Mouse (Mus musculus) limb, embryonic 13.5 days (tissue): ENCODE data around the gene Nxf1. TPM values are rescaled to one million over a fixed set of nuclear protein-coding genes. Genes with fewer than 3 reads are reported as not detected.
"Not testable (repeated sequence)": the region's sequence is repeated elsewhere in the genome, so short reads cannot be mapped to it uniquely, and the experiment has no call there.

Experiments used
- ATAC-seq: fragments of 200-750 bp; cut with Nextera tagmentation; 2 replicates; pipeline ENCODE4 v1.8.0; 2017; ENCODE audit warnings: low read depth, moderate number of reproducible peaks, moderate TSS enrichment; ENCODE audit not compliant: low FRiP score
- H3K27ac ChIP-seq: fragments of 300-500 bp; sonication (generic); 2 replicates; pipeline ENCODE4 v1.5.1; 2015; ENCODE audit warnings: inconsistent platforms, mild to moderate bottlenecking, moderate library complexity
- H3K27me3 ChIP-seq: fragments of 300-500 bp; sonication (generic); 2 replicates; pipeline ENCODE4 v1.6.1; 2015; ENCODE audit warnings: mild to moderate bottlenecking, inconsistent platforms
- H3K36me3 ChIP-seq: fragments of 300-500 bp; sonication (generic); 2 replicates; pipeline ENCODE4 v1.6.1; 2015; ENCODE audit warnings: inconsistent platforms, mild to moderate bottlenecking, moderate library complexity
- H3K4me1 ChIP-seq: fragments of 300-500 bp; sonication (generic); 2 replicates; pipeline ENCODE4 v1.6.1; 2015; ENCODE audit warnings: inconsistent platforms
- H3K4me2 ChIP-seq: fragments of 300-500 bp; sonication (generic); replicated peaks from 2 replicates; pipeline ENCODE4 v1.6.1; 2015; ENCODE audit warnings: inconsistent platforms, mild to moderate bottlenecking, moderate library complexity
- H3K4me3 ChIP-seq: fragments of 300-500 bp; sonication (generic); 2 replicates; pipeline ENCODE4 v1.5.1; 2015; ENCODE audit warnings: moderate library complexity, mild to moderate bottlenecking, inconsistent platforms
- H3K9ac ChIP-seq: fragments of 300-500 bp; sonication (generic); 2 replicates; pipeline ENCODE4 v1.6.1; 2015; ENCODE audit warnings: mild to moderate bottlenecking, inconsistent platforms
- H3K9me3 ChIP-seq: fragments of 300-500 bp; sonication (generic); 2 replicates; pipeline ENCODE4 v1.6.1; 2016; ENCODE audit warnings: inconsistent platforms
- WGBS: fragments of 180-500 bp; shearing (Covaris S2); methylation state at CpG from one replicate; pipeline ENCODE4 v1.1.7; 2015; 5-methylcytosine and 5-hydroxymethylcytosine counted together
- polyA plus RNA-seq: library from polyadenylated mRNA; unstranded; fragments of >200 nt; fragmentation: Nextera tagmentation; extraction: Ambion mirVana; gene quantifications from 2 replicates; pipeline ENCODE4 v1.2.1, GENCODE M21; 2015

The Nxf1 gene
- polyA plus RNA-seq, 1 experiment from 2014 or later, result 217 TPM

DNA sequence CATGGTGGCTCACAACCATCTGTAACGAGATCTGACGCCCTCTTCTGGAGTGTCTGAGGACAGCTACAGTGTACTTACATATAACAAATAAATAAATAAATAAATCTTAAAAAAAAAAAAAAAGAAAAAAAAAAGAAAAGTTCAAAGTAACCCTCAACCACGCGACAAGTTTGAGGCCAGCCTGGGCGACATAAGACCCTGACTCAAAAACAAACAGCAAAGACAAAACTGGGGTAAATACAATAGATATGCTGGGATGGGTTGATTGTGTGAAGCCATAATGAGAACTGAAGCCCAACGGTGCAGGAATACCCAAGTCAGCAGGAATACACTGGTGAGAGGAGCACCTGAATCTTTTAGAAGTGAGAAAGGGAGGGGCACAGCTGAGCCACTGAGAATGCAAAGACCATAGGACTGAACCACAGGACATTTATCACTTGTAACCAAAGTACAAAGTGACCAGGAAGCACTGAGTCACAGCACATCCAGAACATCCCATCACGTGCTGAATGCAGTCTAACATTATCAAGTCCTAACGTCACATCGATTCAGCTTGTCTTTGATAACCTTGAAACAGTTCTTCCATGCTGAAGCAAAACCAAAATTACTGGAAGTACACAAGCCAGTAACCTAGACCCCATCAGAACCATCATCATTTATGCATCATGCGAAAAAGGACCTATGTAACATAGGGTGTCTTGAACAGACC, 40.0 kb upstream of the Nxf1 start:
- Histone ChIP-seq H3K27me3 (no peaks in the 10 kb centered on the region), H3K4me3 (no peak overlapping the region), H3K9me3 (no peaks in the 10 kb centered on the region), H3K9ac (no peak overlapping the region), H3K4me1 (peaks cover 25% of the 10 kb centered on the region), H3K36me3 (no peaks in the 10 kb centered on the region; the same call in 1 of the 2 replicates), H3K27ac (no peak overlapping the region), H3K4me2 (no peak overlapping the region)
- ATAC-seq, result no peak
- 71% methylated on average over 9 of the region's 10 CpGs for WGBS

DNA sequence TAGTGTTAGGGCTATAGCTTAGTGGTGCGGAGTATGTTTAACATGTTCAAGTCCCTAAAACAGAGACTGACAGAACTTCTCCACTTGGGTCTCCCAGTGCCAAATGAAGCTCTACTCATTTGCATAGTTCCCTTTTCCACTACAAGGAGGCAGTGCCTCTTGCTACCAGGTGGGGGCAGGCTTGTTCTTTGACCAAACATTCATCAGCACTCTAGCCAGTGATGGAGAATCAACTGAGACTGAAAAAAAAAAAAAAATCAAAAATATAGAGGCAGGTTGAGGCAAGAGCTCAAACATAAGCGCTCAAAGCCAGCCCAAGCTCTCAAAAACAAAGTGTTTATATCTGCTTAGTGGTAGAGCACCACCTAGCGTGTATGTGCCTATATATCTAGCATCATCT, 38.5 kb upstream of the Nxf1 start:
- Histone ChIP-seq H3K4me3 (no peak overlapping the region), H3K9ac (no peak overlapping the region), H3K36me3 (no peaks in the 10 kb centered on the region), H3K4me1 (peaks cover 25% of the 10 kb centered on the region), H3K27me3 (no peaks in the 10 kb centered on the region), H3K4me2 (no peak overlapping the region), H3K9me3 (no peaks in the 10 kb centered on the region), H3K27ac (no peak overlapping the region)
- 68% methylated on average over 3 of the region's 3 CpGs for WGBS
- no peak for ATAC-seq

DNA sequence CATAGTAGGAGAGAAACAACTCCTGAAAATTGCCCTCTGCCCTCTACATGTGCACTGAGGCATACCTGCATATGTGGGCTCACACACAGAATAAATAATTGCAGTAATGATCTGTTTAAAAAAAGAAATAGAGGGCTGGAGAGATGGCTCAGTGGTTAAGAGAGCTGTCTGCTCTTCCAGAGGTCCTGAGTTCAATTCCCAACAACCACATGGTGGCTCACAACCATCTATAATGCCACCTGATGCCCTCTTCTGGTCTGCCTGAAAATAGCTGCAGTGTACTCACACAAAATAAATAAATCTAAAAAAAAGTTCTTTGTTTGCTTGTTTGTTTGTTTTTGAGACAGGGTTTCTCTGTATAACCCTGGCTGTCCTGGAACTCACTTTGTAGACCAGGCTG, 37.8 kb upstream of the Nxf1 start:
- ATAC-seq, H3K4me3 ChIP-seq, H3K27me3 ChIP-seq: not testable (repeated sequence)

DNA sequence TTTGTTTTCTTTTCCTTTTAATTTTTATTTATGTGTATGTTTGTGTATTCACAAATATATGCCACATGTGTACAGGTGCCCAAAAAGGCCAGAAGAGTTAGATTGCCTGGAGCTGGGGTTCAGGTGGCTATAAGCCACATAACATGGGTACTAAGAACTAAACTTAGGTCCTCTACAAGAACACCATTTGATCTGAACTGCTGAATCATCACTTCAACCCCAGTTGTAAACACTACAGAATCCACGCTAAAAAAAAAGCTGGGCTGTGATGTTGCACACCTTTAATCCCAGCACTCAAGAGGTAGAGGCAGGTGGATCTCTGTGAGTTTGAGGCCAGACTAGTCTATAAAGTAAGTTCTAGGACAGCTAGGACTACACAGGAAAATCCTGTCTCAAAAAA, 35.5 kb upstream of the Nxf1 start:
- H3K4me2 ChIP-seq, result peak overlapping the region; percentile 79
- H3K36me3 ChIP-seq, result peaks cover 22% of the 10 kb centered on the region
- H3K27me3 ChIP-seq, result no peaks in the 10 kb centered on the region
- WGBS, result 74% methylated on average over 1 of the region's 1 CpGs
- H3K4me1 ChIP-seq, result peaks cover 33% of the 10 kb centered on the region
- no peaks in the 10 kb centered on the region for H3K9me3 ChIP-seq
- H3K9ac ChIP-seq, result peak overlapping the region; percentile 39; the same call in 1 of the 2 replicates
- no peak overlapping the region for H3K4me3 ChIP-seq
- H3K27ac ChIP-seq, result no peak overlapping the region
- no peak for ATAC-seq

More for the DNA sequence above, 37.8 kb upstream of the Nxf1 start:
- H3K4me2 ChIP-seq, H3K36me3 ChIP-seq, H3K27ac ChIP-seq, H3K9ac ChIP-seq, H3K9me3 ChIP-seq: not testable (repeated sequence)
- peaks cover 23% of the 10 kb centered on the region for H3K4me1 ChIP-seq

DNA sequence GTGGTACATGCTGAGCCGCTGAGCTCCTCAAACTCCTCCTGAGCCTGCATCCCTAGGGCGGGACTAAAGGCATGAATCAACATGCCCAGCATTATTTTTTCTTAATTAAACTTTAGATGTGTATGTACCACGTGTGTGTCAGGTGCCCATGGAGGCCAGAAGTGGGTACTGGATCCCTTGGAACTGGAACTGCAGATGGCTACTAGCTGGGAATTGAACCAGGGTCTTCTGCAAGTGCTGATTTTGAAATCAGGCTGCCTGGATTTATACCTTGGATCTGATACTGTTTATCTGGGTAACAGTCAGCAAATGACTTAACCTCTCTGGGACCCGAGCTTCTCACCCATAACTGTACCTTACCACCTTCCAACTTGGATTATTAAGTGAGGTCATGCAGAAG, 34.9 kb upstream of the Nxf1 start:
- no peak for ATAC-seq
- Histone ChIP-seq H3K9me3 (no peaks in the 10 kb centered on the region), H3K4me1 (peaks cover 33% of the 10 kb centered on the region), H3K9ac (peak overlapping the region; percentile 81), H3K4me3 (peak overlapping the region; percentile 83), H3K27me3 (no peaks in the 10 kb centered on the region), H3K4me2 (peak overlapping the region; percentile 79), H3K27ac (peak overlapping the region; percentile 97; the same call in 1 of the 2 replicates), H3K36me3 (peaks cover 29% of the 10 kb centered on the region)
- WGBS, result 51% methylated on average over 4 of the region's 4 CpGs

DNA sequence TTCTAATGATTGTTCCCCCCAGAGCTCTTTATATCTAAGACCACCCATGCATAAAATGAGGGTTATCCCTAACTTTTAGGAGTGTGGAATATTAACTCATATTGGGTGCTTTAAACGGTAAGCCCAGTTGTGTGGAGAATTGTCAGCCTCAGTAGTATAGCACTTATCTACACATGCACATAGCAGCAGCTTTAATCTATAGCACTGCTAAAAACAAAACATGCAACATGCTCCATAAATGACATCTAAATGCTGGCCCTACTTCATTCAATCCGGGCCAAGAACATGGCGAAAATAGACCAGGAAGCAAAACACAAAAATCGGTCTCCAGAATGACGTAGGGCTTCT, 34.3 kb upstream of the Nxf1 start:
- Histone ChIP-seq H3K9me3 (no peaks in the 10 kb centered on the region), H3K36me3 (peaks cover 30% of the 10 kb centered on the region), H3K27ac (peak overlapping the region; percentile 97), H3K9ac (peak overlapping the region; percentile 81), H3K4me2 (peak overlapping the region; percentile 79), H3K4me3 (peak overlapping the region; percentile 83), H3K4me1 (peaks cover 33% of the 10 kb centered on the region), H3K27me3 (no peaks in the 10 kb centered on the region)
- no peak for ATAC-seq
- WGBS, result 1% methylated on average over 5 of the region's 5 CpGs

DNA sequence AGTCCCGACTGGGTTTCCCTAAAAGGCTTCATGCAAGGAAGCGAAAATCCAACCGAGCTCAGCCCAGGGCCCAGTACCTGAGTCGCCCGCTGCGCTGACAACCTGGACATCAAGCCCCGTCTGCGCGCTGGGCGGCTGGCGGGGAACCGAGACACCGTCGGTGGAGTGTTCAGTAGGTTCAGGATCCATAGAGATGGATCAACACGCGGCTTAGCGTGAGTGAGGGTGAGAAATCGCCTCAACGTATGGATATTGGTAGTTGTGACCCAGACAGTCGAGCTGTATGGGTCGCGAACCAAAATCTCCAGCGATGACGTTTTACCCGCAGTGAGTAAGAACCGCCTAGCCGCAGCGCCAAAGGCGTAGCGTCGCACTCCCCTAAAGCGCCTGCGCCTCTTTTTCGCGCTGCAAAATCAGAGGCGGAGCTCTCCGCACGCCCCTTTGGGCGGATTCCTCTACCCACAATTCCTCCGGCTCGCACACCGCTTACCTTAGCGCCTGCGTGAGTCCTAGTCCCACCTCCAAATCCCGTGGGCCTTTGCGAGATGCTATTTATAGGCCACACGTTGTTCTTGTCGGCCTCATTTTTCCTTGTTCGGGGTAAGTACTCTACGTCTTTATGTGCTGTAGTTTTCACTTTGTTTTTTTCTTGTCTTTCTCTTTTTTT, 33.8 kb upstream of the Nxf1 start, which contains the start of gene Slc3a2:
Gene Slc3a2 (minus strand): TSS at position 463 of the 667 bp plus-strand sequence.
- Histone ChIP-seq H3K4me1 (peaks cover 33% of the 10 kb centered on the region), H3K9me3 (no peaks in the 10 kb centered on the region), H3K27ac (peak within 1 kb of the TSS; percentile 97), H3K9ac (peak within 1 kb of the TSS; percentile 98), H3K4me3 (peak within 1 kb of the TSS; percentile 83), H3K27me3 (no peaks in the 10 kb centered on the region), H3K36me3 (peaks cover 30% of the 10 kb centered on the region), H3K4me2 (peak within 1 kb of the TSS; percentile 79)
- peak; percentile 95 for ATAC-seq
- under 1% methylated on average over 50 of the region's 50 CpGs for WGBS

DNA sequence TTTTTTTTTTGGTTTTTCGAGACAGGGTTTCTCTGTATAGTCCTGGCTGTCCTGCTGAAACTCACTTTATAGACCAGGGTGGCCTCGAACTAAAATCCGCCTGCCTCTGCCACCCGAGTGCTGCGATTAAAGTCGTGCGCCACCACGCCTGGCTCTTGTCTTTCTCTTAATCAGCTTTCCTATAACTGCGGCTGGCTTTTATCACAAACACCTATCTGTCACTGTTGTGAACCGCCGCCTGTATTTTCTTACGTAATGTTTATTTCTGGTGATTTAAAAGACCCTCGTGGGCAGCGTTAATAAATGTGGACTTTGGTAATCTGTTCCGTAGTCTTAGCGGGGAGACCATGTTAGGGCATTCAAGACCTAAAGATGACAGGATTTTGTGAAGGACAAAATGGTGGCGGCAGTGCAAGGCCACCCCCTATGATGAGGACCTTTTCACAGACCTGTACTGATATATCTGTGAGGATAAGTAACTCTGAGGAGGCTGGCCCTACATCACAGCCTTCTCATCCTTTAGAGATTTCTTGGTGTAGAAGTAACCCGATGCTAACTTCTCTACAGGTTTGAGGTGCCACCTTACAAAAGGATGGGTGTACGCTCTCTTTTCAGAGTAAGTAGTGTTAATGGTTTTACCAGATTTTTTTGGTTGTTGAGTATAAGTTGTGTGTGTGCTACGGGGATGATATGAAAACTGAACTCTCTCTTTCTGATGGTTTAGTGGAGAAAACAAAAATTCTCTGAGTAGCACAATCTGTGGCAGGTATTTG, 33.1 kb upstream of the Nxf1 start:
- no peak for ATAC-seq
- H3K9ac ChIP-seq, result peak overlapping the region; percentile 98
- no peaks in the 10 kb centered on the region for H3K9me3 ChIP-seq
- H3K27ac ChIP-seq, result peak overlapping the region; percentile 89
- H3K27me3 ChIP-seq, result no peaks in the 10 kb centered on the region
- WGBS, result under 1% methylated on average over 20 of the region's 20 CpGs
- peak overlapping the region; percentile 83 for H3K4me3 ChIP-seq
- peak overlapping the region; percentile 76 for H3K4me2 ChIP-seq
- H3K4me1 ChIP-seq, result peaks cover 33% of the 10 kb centered on the region
- peaks cover 30% of the 10 kb centered on the region for H3K36me3 ChIP-seq

DNA sequence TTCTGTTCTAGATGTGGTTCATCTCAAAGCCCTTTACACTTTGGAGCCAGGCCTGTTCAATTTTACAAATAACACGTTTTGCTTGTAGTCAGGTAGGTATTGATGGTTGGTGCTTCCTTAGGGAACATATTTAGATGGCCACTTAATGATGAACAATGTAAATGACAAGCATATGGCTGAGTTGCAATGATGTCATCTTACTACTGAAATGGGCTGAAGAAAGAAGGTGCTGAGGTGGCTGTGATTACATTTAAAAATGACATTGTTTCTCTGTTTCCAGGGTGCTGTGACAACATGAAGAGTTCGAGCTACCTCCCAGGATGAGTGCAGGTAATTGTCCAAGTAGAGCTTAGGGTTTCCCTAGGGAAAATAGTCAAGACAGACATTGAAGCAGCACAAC, 32.5 kb upstream of the Nxf1 start:
- Histone ChIP-seq H3K27me3 (no peaks in the 10 kb centered on the region), H3K9me3 (no peaks in the 10 kb centered on the region), H3K27ac (peak overlapping the region; percentile 89), H3K9ac (peak overlapping the region; percentile 98), H3K4me1 (peaks cover 33% of the 10 kb centered on the region), H3K4me3 (peak overlapping the region; percentile 83), H3K36me3 (peaks cover 30% of the 10 kb centered on the region), H3K4me2 (peak overlapping the region; percentile 76)
- WGBS, result 1% methylated on average over 2 of the region's 2 CpGs
- no peak for ATAC-seq

DNA sequence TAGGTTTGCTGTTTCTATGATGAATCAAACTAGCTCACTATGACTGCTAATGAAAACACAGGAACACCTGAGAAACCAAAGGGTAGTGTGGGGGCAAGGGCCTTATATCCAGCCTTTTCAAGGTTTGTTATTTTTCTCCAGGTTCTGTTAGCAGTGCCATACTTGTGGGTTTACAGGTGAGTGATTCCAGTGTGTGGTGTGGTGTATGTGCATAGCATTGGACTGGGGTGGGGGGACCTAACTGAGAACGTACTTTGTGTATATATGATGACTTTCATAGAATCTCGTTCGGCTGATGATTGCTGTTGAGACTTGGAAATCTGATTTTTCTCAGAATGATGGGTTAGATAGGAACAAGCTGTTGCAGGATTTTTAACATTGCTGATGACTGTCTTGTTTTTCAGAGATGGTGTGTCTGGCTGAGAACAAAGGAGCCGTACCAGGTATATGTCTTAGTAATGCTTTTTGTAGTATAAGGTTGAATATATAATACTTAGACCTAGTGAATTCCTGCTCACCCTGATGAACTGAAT, 31.7 kb upstream of the Nxf1 start:
- peak overlapping the region; percentile 76 for H3K4me2 ChIP-seq
- peak overlapping the region; percentile 83 for H3K4me3 ChIP-seq
- no peak for ATAC-seq
- H3K9ac ChIP-seq, result peak overlapping the region; percentile 98
- no peaks in the 10 kb centered on the region for H3K9me3 ChIP-seq
- no peaks in the 10 kb centered on the region for H3K27me3 ChIP-seq
- 55% methylated on average over 4 of the region's 4 CpGs for WGBS
- peaks cover 30% of the 10 kb centered on the region for H3K36me3 ChIP-seq
- H3K27ac ChIP-seq, result no peak overlapping the region; the same call in 1 of the 2 replicates
- peaks cover 33% of the 10 kb centered on the region for H3K4me1 ChIP-seq

DNA sequence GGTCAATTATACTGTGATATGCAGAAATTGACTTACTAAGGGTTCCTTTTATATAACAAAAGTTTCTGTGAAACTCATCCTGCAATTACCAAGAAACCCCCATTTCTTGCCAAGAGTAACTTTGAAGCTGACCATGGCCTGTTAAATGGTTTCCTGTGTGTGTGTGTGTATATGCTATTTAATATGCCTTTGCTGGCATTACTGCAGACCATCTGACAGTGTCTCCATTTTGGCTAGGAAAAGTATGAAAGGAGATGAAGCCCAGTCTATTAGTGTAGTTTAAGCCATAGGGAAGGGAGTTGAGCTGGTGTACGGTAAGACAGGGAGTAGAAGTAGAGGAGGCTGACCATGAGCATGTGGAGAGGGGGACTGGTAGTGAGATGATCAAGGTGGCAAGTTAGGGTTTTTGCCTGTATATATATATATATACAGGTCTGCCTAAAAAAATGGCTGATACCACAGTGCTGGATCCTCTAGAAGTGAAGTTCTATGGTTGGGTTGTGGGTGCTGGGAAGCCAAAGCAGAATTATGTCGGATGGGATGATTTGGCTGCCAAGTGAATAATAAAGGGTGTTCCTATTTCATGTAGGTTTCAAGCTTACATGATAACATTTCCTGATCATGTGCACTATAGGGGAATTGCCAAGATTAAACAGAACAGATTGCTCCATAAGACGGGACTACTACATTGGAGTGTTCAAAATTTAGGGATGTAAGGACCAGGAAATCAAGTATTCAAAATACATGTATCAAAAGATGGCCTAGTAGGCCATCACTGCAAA, 30.1 kb upstream of the Nxf1 start:
- Histone ChIP-seq H3K27ac (no peak overlapping the region), H3K4me3 (peak overlapping the region; percentile 83; the same call in 1 of the 2 replicates), H3K4me2 (peak overlapping the region; percentile 9; the same call in 1 of the 2 replicates), H3K9me3 (no peaks in the 10 kb centered on the region), H3K9ac (no peak overlapping the region), H3K36me3 (peaks cover 30% of the 10 kb centered on the region), H3K4me1 (peaks cover 25% of the 10 kb centered on the region), H3K27me3 (no peaks in the 10 kb centered on the region)
- 13% methylated on average over 3 of the region's 3 CpGs for WGBS
- no peak for ATAC-seq
